Mouse (Mus musculus) embryonic facial prominence, embryonic 15.5 days (tissue): ENCODE measurements around the gene Rpl36a. TPM values are rescaled to one million over a fixed set of nuclear protein-coding genes. Genes with fewer than 3 reads are reported as not detected.
A peak's percentile ranks its signal among the peaks of the same experiment; 100 is the strongest.

Experiments
- ATAC-seq: fragments of 200-750 bp; cut with Nextera tagmentation; 2 replicates; pipeline ENCODE4 v1.8.0; 2017; ENCODE audit warnings: low read depth, moderate TSS enrichment; ENCODE audit not compliant: insufficient number of reproducible peaks, low FRiP score, low TSS enrichment
- H3K27ac ChIP-seq: fragments of 300-500 bp; sonication (generic); replicated peaks from 2 replicates; pipeline ENCODE4 v1.5.1; 2015; ENCODE audit warnings: mild to moderate bottlenecking, inconsistent platforms
- H3K27me3 ChIP-seq: fragments of 300-500 bp; sonication (generic); 2 replicates; pipeline ENCODE4 v1.6.1; 2015; ENCODE audit warnings: inconsistent platforms
- H3K36me3 ChIP-seq: fragments of 300-500 bp; sonication (generic); 2 replicates; pipeline ENCODE4 v1.6.1; 2015; ENCODE audit warnings: mild to moderate bottlenecking, inconsistent platforms
- H3K4me1 ChIP-seq: fragments of 300-500 bp; sonication (generic); 2 replicates; pipeline ENCODE4 v1.6.1; 2015; ENCODE audit warnings: inconsistent platforms
- H3K4me2 ChIP-seq: fragments of 300-500 bp; sonication (generic); replicated peaks from 2 replicates; pipeline ENCODE4 v1.6.1; 2015; ENCODE audit warnings: mild to moderate bottlenecking, inconsistent platforms
- H3K4me3 ChIP-seq: fragments of 300-500 bp; sonication (generic); replicated peaks from 2 replicates; pipeline ENCODE4 v1.5.1; 2015; ENCODE audit warnings: mild to moderate bottlenecking, inconsistent platforms
- H3K9ac ChIP-seq: fragments of 300-500 bp; sonication (generic); 2 replicates; pipeline ENCODE4 v1.6.1; 2015; ENCODE audit warnings: inconsistent platforms
- H3K9me3 ChIP-seq: fragments of 300-500 bp; sonication (generic); replicated peaks from 2 replicates; pipeline ENCODE4 v1.6.1; 2016; ENCODE audit warnings: inconsistent platforms
- WGBS: fragments of 180-500 bp; shearing (Covaris S2); methylation state at CpG from one replicate; pipeline ENCODE4 v1.1.7; 2015; 5-methylcytosine and 5-hydroxymethylcytosine counted together
- polyA plus RNA-seq: library from polyadenylated mRNA; unstranded; fragments of >200 nt; fragmentation: Nextera tagmentation; extraction: Ambion mirVana; gene quantifications from 2 replicates; pipeline ENCODE4 v1.2.1, GENCODE M21; 2015

Rpl36a gene
- polyA plus RNA-seq, 1 experiment from 2014 or later, result 400 TPM

DNA sequence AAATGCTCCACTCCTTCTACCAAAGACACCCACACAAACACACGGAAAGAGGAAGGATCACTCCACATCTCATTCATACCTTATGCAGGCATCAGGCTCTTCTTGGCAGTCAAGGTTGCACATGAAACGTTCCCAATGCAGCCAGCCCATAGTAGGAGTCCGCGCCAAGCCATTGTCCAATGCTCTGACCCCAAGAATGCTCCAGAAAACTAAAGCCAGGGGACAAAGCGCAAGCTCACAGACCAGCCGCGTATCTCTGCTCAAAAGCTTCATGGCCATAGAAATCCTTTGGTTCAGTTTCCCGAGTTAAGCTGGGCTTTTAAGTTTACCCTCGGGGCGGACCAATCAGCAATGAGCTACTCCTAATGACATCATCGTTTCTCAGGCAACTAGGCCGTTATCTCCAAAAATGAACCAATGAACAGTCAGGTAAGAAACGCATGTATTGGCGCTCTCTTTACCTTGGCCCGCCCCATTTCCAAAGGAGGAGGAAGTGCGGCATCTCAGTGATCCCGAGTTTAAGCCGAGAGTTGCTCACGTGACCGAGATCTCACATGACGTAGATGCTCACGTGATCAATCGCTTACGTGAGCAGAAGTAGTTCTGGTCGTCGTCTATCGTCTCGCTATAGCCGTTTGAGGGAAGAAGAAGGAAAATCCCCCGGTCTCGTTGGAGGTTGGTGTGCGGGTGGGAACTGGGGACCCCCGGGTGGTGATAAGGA lies 15.4 kb downstream of the Rpl36a start, which contains the start of the genes Gla and Hnrnph2:
TSS of gene Gla (minus strand) at position 467 of the 721 bp plus-strand sequence.
TSS of gene Hnrnph2 (plus strand) at position 521 of the 721 bp plus-strand sequence.
- ATAC-seq, result peak; percentile 98
- peak within 1 kb of the TSS; percentile 93 for H3K27ac ChIP-seq
- H3K4me3 ChIP-seq, result peak within 1 kb of the TSS; percentile 55
- no peaks in the 10 kb centered on the region; the same call in 1 of the 2 replicates for H3K4me1 ChIP-seq
- no peaks in the 10 kb centered on the region for H3K27me3 ChIP-seq
- H3K36me3 ChIP-seq, result no peaks in the 10 kb centered on the region
- peak within 1 kb of the TSS; percentile 52 for H3K4me2 ChIP-seq
- no peaks in the 10 kb centered on the region for H3K9me3 ChIP-seq
- peak within 1 kb of the TSS; percentile 37 for H3K9ac ChIP-seq
- 19% methylated on average over 33 of the region's 33 CpGs for WGBS

DNA sequence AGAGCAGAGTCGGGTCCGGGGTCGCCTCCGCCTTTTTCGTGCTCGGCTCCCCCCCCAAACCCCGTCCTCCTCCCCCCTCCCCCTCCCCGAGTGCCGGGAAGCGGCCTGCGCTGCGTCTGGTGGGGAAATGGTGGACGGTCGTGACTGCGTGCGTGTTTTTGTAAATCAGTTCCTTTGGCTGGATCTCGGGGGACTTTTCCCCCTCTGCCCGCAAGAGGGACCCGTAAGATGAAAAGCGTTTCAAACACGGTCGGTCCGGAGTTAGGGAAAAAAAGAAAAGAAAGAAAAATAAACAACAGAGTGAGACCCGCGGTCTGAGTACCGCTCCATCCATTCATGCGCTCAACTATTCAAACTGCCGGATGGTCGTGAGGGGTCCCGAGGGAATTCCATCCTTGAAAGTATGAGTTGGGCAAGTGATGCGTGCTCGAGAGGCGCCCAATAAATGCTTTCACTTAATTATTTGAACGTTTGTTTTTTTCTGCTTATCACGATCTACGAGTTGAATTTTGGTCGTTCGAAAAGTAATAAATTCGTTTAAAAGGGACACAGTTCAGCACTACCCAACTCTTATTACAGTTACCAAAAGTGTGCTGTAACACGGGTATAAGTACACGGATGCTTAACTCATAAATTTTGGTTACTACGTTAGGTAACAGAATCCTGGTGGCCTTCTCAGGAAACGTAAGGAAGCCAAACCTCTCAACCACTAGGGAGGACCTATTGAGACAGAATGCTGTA lies 16.1 kb downstream of the Rpl36a start:
- peak overlapping the region; percentile 55 for H3K4me3 ChIP-seq
- 14% methylated on average over 38 of the region's 43 CpGs for WGBS
- no peaks in the 10 kb centered on the region for H3K27me3 ChIP-seq
- no peaks in the 10 kb centered on the region for H3K36me3 ChIP-seq
- H3K4me2 ChIP-seq, result peak overlapping the region; percentile 47
- no peaks in the 10 kb centered on the region for H3K9me3 ChIP-seq
- peak; percentile 85 for ATAC-seq
- H3K4me1 ChIP-seq, result no peaks in the 10 kb centered on the region; the same call in 1 of the 2 replicates
- H3K27ac ChIP-seq, result peak overlapping the region; percentile 93
- peak overlapping the region; percentile 37 for H3K9ac ChIP-seq

DNA sequence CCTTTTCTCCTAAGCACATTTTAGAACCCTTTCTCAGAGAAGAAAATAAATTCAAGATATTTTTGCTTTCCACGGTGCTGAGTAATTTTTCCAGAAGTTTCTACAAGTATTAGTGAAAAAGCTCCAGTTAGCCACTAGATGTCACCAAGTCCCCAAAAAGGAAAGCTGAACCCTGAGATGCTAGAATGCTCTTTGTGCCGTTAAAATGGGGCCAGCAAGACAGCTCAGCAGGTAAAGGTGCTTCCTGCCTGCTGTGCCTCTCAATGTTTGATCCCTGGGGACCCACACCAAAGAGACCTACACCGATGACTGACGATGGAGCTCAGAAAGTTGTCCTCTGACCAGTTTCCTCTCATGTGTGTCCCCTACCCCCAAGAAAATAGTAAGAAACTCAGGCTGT lies 24.0 kb downstream of the Rpl36a start:
- WGBS, result 24% methylated on average over 4 of the region's 4 CpGs
- no peak for ATAC-seq
- H3K4me2 ChIP-seq, result no peak overlapping the region

DNA sequence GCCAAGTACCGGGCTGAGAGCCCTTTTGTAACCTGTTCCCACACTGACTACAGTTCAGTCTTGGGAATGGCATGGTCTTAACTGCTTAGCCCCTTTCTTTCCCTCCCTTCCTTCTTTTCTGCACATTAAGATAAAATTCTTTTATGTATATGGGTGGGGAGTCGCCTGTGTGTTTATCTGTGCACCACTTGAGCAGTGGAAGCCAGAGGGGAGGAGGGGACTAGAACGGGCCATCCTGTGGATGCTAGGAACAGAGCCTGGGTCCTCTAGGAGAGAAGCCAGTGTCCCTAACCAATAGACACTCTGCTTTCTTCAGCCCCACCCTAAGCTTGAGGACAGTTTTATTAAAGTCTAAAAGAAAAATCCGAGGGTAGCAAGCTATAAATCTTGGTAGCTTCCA lies 25.5 kb downstream of the Rpl36a start:
- Histone ChIP-seq H3K36me3 (no peaks in the 10 kb centered on the region), H3K4me1 (no peaks in the 10 kb centered on the region), H3K4me2 (no peak overlapping the region), H3K27ac (no peak overlapping the region), H3K9ac (no peak overlapping the region), H3K9me3 (no peaks in the 10 kb centered on the region), H3K27me3 (no peaks in the 10 kb centered on the region), H3K4me3 (no peak overlapping the region)
- 86% methylated on average over 4 of the region's 4 CpGs for WGBS
- no peak for ATAC-seq

More for the DNA sequence above, 24.0 kb downstream of the Rpl36a start:
- H3K27ac ChIP-seq, result no peak overlapping the region
- no peaks in the 10 kb centered on the region for H3K36me3 ChIP-seq
- H3K4me1 ChIP-seq, result no peaks in the 10 kb centered on the region
- H3K4me3 ChIP-seq, result no peak overlapping the region
- H3K9ac ChIP-seq, result no peak overlapping the region
- H3K9me3 ChIP-seq, result no peaks in the 10 kb centered on the region
- H3K27me3 ChIP-seq, result no peaks in the 10 kb centered on the region

DNA sequence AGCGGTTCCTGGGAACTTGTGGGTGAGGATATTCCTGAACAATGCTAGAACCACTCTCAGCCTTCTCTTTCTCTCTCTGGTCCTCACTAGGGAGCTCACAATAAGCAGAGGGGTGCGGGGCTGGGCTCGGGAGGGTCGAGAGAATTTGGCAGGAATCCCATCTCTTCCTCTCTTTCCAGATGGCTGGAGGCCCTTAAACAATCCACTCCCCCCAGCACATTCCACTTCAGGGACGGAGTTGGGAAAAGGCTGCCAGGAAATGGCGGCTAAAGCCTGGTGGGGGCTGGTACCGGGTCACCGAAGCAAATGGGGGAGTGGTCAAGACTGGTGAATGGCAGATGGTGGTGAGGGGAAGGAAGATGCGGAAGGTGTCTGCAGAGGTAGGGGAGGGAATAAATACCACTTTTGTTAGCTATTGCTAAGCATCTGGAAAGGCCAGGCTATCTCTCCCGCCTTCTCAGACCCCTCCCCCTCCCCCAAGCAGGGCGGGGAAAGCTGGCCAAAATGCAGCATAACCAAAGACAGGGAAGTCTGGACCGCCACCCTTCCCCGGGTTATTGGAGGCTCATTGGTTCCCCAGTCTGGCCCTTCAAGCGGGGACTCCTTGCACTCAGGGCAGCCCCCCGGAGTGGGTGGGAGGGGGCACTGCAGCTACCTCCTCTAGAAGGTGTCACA lies 27.0 kb downstream of the Rpl36a start:
- no peaks in the 10 kb centered on the region for H3K9me3 ChIP-seq
- 10% methylated on average over 14 of the region's 15 CpGs for WGBS
- ATAC-seq, result peak; percentile 89
- H3K27ac ChIP-seq, result peak overlapping the region; percentile 85
- no peaks in the 10 kb centered on the region for H3K4me1 ChIP-seq
- peak overlapping the region; percentile 36 for H3K4me3 ChIP-seq
- H3K4me2 ChIP-seq, result peak overlapping the region; percentile 47
- H3K9ac ChIP-seq, result no peak overlapping the region
- H3K27me3 ChIP-seq, result no peaks in the 10 kb centered on the region
- H3K36me3 ChIP-seq, result no peaks in the 10 kb centered on the region

DNA sequence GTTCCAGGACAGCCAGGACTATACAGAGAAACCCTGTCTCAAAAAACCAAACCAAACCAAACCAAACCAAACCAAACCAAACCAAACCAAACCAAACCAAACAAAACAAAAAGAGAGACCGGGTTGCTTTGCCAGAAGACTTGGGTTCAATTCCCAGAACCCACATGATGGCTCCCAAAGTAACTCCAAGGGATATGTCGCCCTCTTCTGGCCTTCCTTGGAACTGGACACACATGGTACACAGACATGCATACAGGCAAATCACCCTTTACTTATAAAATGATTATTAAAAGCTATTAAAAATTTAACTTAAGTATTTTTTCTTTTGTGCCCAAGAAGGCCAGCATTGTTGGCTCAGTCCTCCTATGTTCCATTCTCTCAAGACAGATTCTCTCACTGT lies 28.9 kb downstream of the Rpl36a start:
- 72% methylated on average over 2 of the region's 2 CpGs for WGBS
- Histone ChIP-seq H3K9me3 (no peaks in the 10 kb centered on the region), H3K9ac (no peak overlapping the region), H3K4me1 (no peaks in the 10 kb centered on the region), H3K4me2 (no peak overlapping the region), H3K36me3 (no peaks in the 10 kb centered on the region), H3K27ac (no peak overlapping the region), H3K27me3 (no peaks in the 10 kb centered on the region), H3K4me3 (no peak overlapping the region)
- no peak for ATAC-seq

DNA sequence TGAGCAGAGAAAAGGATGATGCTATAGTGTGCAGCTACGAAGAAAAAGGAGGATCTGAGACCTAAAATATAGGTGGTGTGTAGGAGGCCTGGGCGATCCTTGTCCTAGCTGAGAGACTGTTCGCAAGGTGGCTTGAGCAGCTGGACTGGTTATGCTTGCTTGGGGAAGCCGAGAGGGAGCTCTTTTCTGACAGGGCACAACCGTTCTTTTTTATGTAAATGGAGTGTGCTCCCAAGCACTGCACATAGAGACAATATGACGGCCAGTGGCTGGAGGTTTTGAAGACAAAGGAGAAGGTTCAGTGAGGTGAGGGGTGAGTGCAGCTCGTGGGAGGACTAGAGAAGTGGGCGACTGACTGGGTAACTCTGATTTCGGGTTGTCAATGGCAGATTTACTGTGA lies 34.2 kb downstream of the Rpl36a start:
- Histone ChIP-seq H3K9me3 (no peaks in the 10 kb centered on the region), H3K4me2 (no peak overlapping the region), H3K27ac (no peak overlapping the region), H3K4me3 (no peak overlapping the region), H3K36me3 (no peaks in the 10 kb centered on the region), H3K9ac (no peak overlapping the region), H3K27me3 (no peaks in the 10 kb centered on the region), H3K4me1 (no peaks in the 10 kb centered on the region)
- no peak for ATAC-seq
- 48% methylated on average over 9 of the region's 9 CpGs for WGBS

DNA sequence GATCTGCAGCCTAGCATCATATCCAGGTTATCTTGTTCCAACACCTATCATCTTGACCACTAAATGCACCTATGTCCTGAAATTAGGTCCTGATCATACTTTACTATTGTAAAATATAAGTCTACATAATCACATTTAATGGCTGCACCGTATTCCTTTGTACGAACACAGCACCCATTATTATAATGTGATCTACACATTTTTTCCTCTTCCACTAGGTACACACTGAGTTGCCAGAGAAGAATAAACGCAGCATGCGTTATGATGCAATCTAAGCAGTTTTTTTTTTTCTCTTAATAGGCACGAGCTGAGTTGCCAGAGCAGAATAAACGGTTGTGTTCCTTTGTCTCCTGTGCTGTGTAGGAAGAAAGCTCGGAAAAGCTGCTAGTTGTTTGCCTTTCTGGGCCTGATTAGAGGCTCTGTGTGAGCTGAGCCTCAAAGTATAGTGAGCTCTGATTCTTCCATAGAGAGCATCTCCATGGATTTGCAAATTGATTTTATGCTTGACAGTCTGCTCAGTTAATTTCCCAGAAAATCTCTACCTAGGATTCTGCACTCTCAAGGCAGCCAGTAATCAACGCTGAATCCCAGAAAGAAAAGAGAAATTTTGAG lies 34.9 kb downstream of the Rpl36a start:
- Histone ChIP-seq H3K4me1 (no peaks in the 10 kb centered on the region), H3K4me2 (no peak overlapping the region), H3K27me3 (no peaks in the 10 kb centered on the region), H3K36me3 (no peaks in the 10 kb centered on the region), H3K4me3 (no peak overlapping the region), H3K27ac (no peak overlapping the region), H3K9me3 (no peaks in the 10 kb centered on the region), H3K9ac (no peak overlapping the region)
- ATAC-seq, result no peak
- 39% methylated on average over 8 of the region's 8 CpGs for WGBS

DNA sequence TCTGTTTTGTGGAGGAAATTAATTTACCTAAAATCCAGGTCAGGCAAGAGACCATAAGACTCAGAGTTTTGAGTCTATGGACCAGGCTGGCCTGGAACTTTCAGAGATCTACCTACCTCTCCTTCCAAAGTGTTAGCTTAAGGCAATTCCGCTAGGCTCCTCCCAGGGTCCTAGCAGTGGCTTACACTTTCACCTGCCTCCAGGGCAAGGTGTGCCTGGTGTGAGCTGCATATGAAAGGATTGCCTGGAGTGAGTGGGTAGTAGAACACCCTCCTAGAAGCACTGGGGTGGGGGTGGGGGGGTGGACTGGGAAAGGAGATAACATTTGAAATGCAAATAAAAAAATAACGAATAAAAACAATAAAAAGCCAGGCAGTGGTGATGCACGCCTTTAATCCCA lies 36.2 kb downstream of the Rpl36a start:
- H3K4me2 ChIP-seq, result no peak overlapping the region
- H3K36me3 ChIP-seq, result no peaks in the 10 kb centered on the region
- no peak overlapping the region for H3K9ac ChIP-seq
- H3K4me1 ChIP-seq, result no peaks in the 10 kb centered on the region
- no peak for ATAC-seq
- H3K27ac ChIP-seq, result no peak overlapping the region
- 64% methylated on average over 3 of the region's 3 CpGs for WGBS
- no peaks in the 10 kb centered on the region for H3K9me3 ChIP-seq
- H3K4me3 ChIP-seq, result no peak overlapping the region
- no peaks in the 10 kb centered on the region for H3K27me3 ChIP-seq

DNA sequence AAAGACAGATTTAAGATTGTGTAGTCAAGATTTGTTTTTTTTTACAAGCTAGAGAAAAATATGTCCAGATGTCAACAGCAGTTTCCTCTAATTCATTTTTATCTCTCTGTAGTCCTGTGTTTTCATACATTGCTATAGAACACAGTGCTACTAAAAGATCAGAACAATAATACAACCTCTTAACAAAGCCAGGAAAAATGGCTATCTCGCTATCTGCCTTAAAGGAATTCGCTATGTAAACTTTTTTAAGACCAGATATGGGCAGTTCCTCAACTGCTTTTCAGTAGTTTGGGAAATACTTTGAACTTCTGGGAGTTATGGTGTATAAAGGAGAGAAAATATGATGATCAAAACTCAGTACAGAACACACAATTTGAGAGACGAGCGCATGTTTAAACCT lies 37.9 kb downstream of the Rpl36a start:
- 83% methylated on average over 4 of the region's 4 CpGs for WGBS
- no peak overlapping the region for H3K27ac ChIP-seq
- H3K4me3 ChIP-seq, result no peak overlapping the region

DNA sequence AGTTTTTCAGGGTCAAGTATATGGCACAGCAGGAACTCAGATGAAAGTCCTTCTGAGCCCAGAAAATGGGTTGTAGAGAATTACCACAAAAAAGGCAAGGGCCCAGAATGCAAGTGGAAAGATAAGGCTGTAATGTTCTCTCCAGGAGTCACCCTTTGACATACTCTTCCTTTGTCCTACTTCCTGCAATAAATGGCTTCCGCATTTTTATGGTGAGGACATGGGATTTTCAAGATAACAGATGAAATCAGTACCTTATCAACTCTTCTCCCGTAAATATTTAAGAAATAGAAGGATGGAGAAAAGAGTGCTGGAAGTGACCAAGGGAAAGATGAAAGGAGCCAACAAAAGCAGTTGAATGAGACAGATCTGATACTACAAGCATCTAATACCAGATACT lies 42.7 kb downstream of the Rpl36a start:
- 76% methylated on average over 2 of the region's 2 CpGs for WGBS
- Histone ChIP-seq H3K4me3 (no peak overlapping the region), H3K9me3 (no peaks in the 10 kb centered on the region), H3K4me2 (no peak overlapping the region), H3K36me3 (no peaks in the 10 kb centered on the region), H3K27ac (no peak overlapping the region), H3K4me1 (no peaks in the 10 kb centered on the region), H3K27me3 (no peaks in the 10 kb centered on the region), H3K9ac (no peak overlapping the region)
- ATAC-seq, result no peak

More for the DNA sequence above, 37.9 kb downstream of the Rpl36a start:
- no peak overlapping the region for H3K4me2 ChIP-seq
- H3K9ac ChIP-seq, result no peak overlapping the region
- no peaks in the 10 kb centered on the region for H3K4me1 ChIP-seq
- H3K27me3 ChIP-seq, result no peaks in the 10 kb centered on the region
- no peaks in the 10 kb centered on the region for H3K36me3 ChIP-seq
- H3K9me3 ChIP-seq, result no peaks in the 10 kb centered on the region
- ATAC-seq, result no peak
